Mouse (Mus musculus) stomach, embryonic 14.5 days (tissue): Measurements from ENCODE around the gene B4galt3. TPM values are rescaled to one million over a fixed set of nuclear protein-coding genes. Genes with fewer than 3 reads are reported as not detected.

Experiments
- ATAC-seq: fragments of 200-750 bp; cut with Nextera tagmentation; 2 replicates; pipeline ENCODE4 v1.8.0; 2017; ENCODE audit warnings: low read depth, moderate TSS enrichment; ENCODE audit not compliant: insufficient number of reproducible peaks, insufficient read depth, low FRiP score
- H3K27ac ChIP-seq: fragments of 300-500 bp; sonication (generic); 2 replicates; pipeline ENCODE4 v1.5.1; 2014; ENCODE audit warnings: mild to moderate bottlenecking, low read length, moderate library complexity, mixed read lengths
- H3K27me3 ChIP-seq: fragments of 300-500 bp; sonication (generic); 2 replicates; pipeline ENCODE4 v1.6.1; 2014; ENCODE audit warnings: low read length, control low read depth, mixed read lengths; ENCODE audit not compliant: control insufficient read depth, insufficient read depth
- H3K36me3 ChIP-seq: fragments of 300-500 bp; sonication (generic); 2 replicates; pipeline ENCODE4 v1.6.1; 2014; ENCODE audit warnings: mild to moderate bottlenecking, control low read depth, low read length, moderate library complexity, mixed read lengths; ENCODE audit not compliant: control insufficient read depth, insufficient read depth
- H3K4me1 ChIP-seq: fragments of 300-500 bp; sonication (generic); 2 replicates; pipeline ENCODE4 v1.6.1; 2014; ENCODE audit warnings: low read length, control low read depth, mixed read lengths; ENCODE audit not compliant: control insufficient read depth, insufficient read depth
- H3K4me2 ChIP-seq: fragments of 300-500 bp; sonication (generic); replicated peaks from 2 replicates; pipeline ENCODE4 v1.6.1; 2014; ENCODE audit warnings: low read depth, low read length, control low read depth
- H3K4me3 ChIP-seq: fragments of 300-500 bp; sonication (generic); 2 replicates; pipeline ENCODE4 v1.5.1; 2014; ENCODE audit warnings: low read depth, low read length, control low read depth
- H3K9ac ChIP-seq: fragments of 300-500 bp; sonication (generic); replicated peaks from 2 replicates; pipeline ENCODE4 v1.6.1; 2014; ENCODE audit warnings: low read depth, mild to moderate bottlenecking, control low read depth, low read length, moderate library complexity, mixed read lengths
- H3K9me3 ChIP-seq: fragments of 300-500 bp; sonication (generic); 2 replicates; pipeline ENCODE4 v1.6.1; 2016; ENCODE audit warnings: low read depth, low read length, control low read depth; ENCODE audit not compliant: control insufficient read depth
- WGBS: fragments of 180-500 bp; shearing (Covaris S2); extraction: QIAGEN DNeasy Blood & Tissue Kit; methylation state at CpG from one replicate; pipeline ENCODE4 v1.1.7; 2014; 5-methylcytosine and 5-hydroxymethylcytosine counted together
- polyA plus RNA-seq: library from polyadenylated mRNA; unstranded; fragments of >200 nt; fragmentation: Nextera tagmentation; extraction: Ambion mirVana; gene quantifications from 2 replicates; pipeline ENCODE4 v1.2.1, GENCODE M21; 2014

Gene B4galt3
- polyA plus RNA-seq, 1 experiment from 2014 or later: 81.1 TPM

DNA sequence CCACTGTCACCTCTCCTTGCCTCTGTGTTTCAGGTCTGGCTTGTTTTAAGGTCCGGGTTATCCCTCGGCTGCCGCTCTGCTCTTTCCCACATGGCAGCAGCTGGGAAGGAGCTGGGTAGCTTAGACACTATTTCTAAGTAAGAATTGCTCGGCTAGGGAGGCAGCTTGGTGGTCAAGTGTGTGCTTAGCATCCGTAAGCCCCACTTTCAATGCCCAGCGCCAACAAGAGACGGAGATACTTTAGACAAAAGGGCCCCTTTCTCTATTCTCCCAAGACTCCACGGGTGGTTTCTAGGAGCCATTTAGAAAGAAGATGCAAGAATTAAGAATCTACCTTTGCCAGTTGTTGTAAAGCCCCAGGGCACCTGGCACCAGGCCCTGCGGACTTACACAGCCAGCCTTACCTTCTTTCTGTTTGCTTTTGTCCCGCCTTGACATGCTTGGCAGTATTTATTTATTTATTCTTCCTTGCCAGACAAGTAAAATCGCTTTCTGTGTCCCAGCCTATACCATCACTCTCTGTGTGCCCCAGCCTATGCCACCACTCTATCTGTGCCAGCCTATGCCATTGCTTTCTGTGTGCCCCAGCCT is 5.1 kb downstream of the B4galt3 start:
- no peak overlapping the region for H3K9ac ChIP-seq
- H3K4me1 ChIP-seq: peaks cover 21% of the 10 kb centered on the region
- H3K27ac ChIP-seq: no peak overlapping the region
- H3K9me3 ChIP-seq: no peaks in the 10 kb centered on the region
- 85% methylated on average over 11 of the region's 11 CpGs for WGBS
- no peak overlapping the region for H3K4me2 ChIP-seq
- no peak overlapping the region for H3K4me3 ChIP-seq
- no peaks in the 10 kb centered on the region for H3K27me3 ChIP-seq
- H3K36me3 ChIP-seq: peaks cover 56% of the 10 kb centered on the region
- no peak for ATAC-seq

- H3K27ac ChIP-seq: no peak overlapping the region
- H3K9me3 ChIP-seq: no peaks in the 10 kb centered on the region
- peaks cover 56% of the 10 kb centered on the region for H3K36me3 ChIP-seq
- H3K9ac ChIP-seq: no peak overlapping the region
- H3K4me2 ChIP-seq: no peak overlapping the region
- H3K27me3 ChIP-seq: no peaks in the 10 kb centered on the region
- peaks cover 18% of the 10 kb centered on the region for H3K4me1 ChIP-seq
- 91% methylated on average over 14 of the region's 14 CpGs for WGBS
- no peak for ATAC-seq
- H3K4me3 ChIP-seq: no peak overlapping the region
Observed at GRCm38 (mm10) chr1:171276110-171276748, 6.1 kb downstream of the B4galt3 start.

DNA sequence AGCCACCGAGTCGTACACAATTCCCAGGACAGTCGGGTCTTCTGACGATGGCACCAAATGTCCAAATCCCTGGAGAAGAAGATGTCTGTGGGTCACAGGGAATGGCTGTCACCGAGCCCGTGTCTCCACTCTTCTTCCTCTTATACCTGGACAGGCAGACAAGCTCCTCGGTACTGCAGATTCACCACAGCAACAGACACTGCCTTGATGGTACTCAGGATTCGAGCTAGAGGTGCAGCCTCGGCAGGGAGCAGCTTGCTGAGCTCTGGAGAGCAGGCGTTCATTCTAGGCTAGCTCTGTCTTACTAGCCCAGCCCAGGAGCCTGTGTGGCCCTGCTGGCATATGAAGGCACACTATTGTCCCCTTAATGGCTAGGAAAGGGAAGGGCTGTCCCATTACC is 7.6 kb downstream of the B4galt3 start:
- Histone ChIP-seq H3K9me3 (no peaks in the 10 kb centered on the region), H3K36me3 (peaks cover 63% of the 10 kb centered on the region), H3K27me3 (no peaks in the 10 kb centered on the region), H3K4me3 (no peak overlapping the region), H3K4me2 (no peak overlapping the region), H3K27ac (no peak overlapping the region), H3K4me1 (peaks cover 15% of the 10 kb centered on the region), H3K9ac (no peak overlapping the region)
- 90% methylated on average over 10 of the region's 10 CpGs for WGBS
- ATAC-seq: no peak

GRCm38 (mm10) chr1:171278436-171278835 is 8.3 kb downstream of the B4galt3 start:
- 91% methylated on average over 8 of the region's 8 CpGs for WGBS
- no peak for ATAC-seq

GRCm38 (mm10) chr1:171279012-171279705 is 9.0 kb downstream of the B4galt3 start:
- no peak overlapping the region for H3K9ac ChIP-seq
- WGBS: 89% methylated on average over 14 of the region's 14 CpGs
- peak overlapping the region; percentile 45; the same call in 1 of the 2 replicates for H3K4me3 ChIP-seq
- H3K27me3 ChIP-seq: no peaks in the 10 kb centered on the region
- H3K4me1 ChIP-seq: peaks cover 15% of the 10 kb centered on the region
- peaks cover 64% of the 10 kb centered on the region for H3K36me3 ChIP-seq
- no peak for ATAC-seq
- H3K27ac ChIP-seq: no peak overlapping the region
- no peaks in the 10 kb centered on the region for H3K9me3 ChIP-seq
- H3K4me2 ChIP-seq: no peak overlapping the region

More at GRCm38 (mm10) chr1:171278436-171278835, 8.3 kb downstream of the B4galt3 start:
- Histone ChIP-seq H3K4me2 (no peak overlapping the region), H3K4me1 (peaks cover 15% of the 10 kb centered on the region), H3K27ac (no peak overlapping the region), H3K9me3 (no peaks in the 10 kb centered on the region), H3K9ac (no peak overlapping the region), H3K4me3 (no peak overlapping the region), H3K27me3 (no peaks in the 10 kb centered on the region), H3K36me3 (peaks cover 65% of the 10 kb centered on the region)

DNA sequence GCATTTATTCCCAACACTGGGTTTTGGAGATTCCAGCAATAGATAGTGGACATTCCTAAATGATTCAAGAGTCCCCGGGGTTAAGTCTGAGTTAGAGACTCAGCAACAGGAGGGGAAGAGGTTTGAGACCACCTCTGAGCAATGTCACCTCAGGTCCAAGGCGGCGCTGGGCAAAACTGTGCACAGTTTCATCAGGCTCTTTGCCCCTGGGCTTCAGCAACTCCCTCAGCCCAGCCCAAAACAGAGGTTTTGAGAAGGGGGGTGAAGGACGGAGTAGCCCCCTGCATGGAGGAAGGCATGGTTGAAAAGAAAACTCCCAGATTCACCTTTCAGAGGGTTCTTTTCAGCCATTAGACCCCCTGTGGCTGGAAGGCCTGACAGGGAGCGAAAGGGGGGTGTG is 9.6 kb downstream of the B4galt3 start:
- H3K4me1 ChIP-seq: peaks cover 15% of the 10 kb centered on the region
- H3K4me2 ChIP-seq: peak overlapping the region; percentile 78
- H3K9ac ChIP-seq: peak overlapping the region; percentile 54; the same call in 1 of the 2 replicates
- peak overlapping the region; percentile 45 for H3K4me3 ChIP-seq
- no peaks in the 10 kb centered on the region for H3K9me3 ChIP-seq
- H3K27ac ChIP-seq: no peak overlapping the region
- peaks cover 62% of the 10 kb centered on the region for H3K36me3 ChIP-seq
- H3K27me3 ChIP-seq: no peaks in the 10 kb centered on the region
- WGBS: 59% methylated on average over 5 of the region's 5 CpGs
- no peak for ATAC-seq

GRCm38 (mm10) chr1:171280250-171280915 is 10.3 kb downstream of the B4galt3 start:
- under 1% methylated on average over 25 of the region's 25 CpGs for WGBS
- peak overlapping the region; percentile 54 for H3K9ac ChIP-seq
- peak; percentile 10; the same call in 1 of the 2 replicates for ATAC-seq
- H3K36me3 ChIP-seq: peaks cover 63% of the 10 kb centered on the region
- H3K9me3 ChIP-seq: no peaks in the 10 kb centered on the region
- no peaks in the 10 kb centered on the region for H3K27me3 ChIP-seq
- H3K4me1 ChIP-seq: peaks cover 15% of the 10 kb centered on the region
- H3K4me2 ChIP-seq: peak overlapping the region; percentile 78
- H3K27ac ChIP-seq: peak overlapping the region; percentile 49; the same call in 1 of the 2 replicates
- H3K4me3 ChIP-seq: peak overlapping the region; percentile 45

GRCm38 (mm10) chr1:171280916-171281527 is 10.9 kb downstream of the B4galt3 start, which contains the start of gene Ppox:
Gene Ppox (minus strand): TSS chr1:171281186.
- under 1% methylated on average over 26 of the region's 26 CpGs for WGBS
- no peaks in the 10 kb centered on the region for H3K27me3 ChIP-seq
- peak within 1 kb of the TSS; percentile 45 for H3K4me3 ChIP-seq
- peak within 1 kb of the TSS; percentile 54 for H3K9ac ChIP-seq
- H3K9me3 ChIP-seq: no peaks in the 10 kb centered on the region
- H3K27ac ChIP-seq: peak within 1 kb of the TSS; percentile 76
- H3K4me1 ChIP-seq: peaks cover 16% of the 10 kb centered on the region
- ATAC-seq: peak; percentile 99
- H3K36me3 ChIP-seq: peaks cover 60% of the 10 kb centered on the region
- peak within 1 kb of the TSS; percentile 78 for H3K4me2 ChIP-seq
